Mouse (Mus musculus) urinary bladder, postnatal 36 days (tissue): Measurements from ENCODE around the gene Cdh11.

Experiments
- DNase-seq, 2 experiments: peaks; one replicate each; pipeline ENCODE4 v3.0.0; 2022; ENCODE audit warnings: low spot score in 2 of 2, mixed read lengths in 1 of 2

The Cdh11 gene

DNA sequence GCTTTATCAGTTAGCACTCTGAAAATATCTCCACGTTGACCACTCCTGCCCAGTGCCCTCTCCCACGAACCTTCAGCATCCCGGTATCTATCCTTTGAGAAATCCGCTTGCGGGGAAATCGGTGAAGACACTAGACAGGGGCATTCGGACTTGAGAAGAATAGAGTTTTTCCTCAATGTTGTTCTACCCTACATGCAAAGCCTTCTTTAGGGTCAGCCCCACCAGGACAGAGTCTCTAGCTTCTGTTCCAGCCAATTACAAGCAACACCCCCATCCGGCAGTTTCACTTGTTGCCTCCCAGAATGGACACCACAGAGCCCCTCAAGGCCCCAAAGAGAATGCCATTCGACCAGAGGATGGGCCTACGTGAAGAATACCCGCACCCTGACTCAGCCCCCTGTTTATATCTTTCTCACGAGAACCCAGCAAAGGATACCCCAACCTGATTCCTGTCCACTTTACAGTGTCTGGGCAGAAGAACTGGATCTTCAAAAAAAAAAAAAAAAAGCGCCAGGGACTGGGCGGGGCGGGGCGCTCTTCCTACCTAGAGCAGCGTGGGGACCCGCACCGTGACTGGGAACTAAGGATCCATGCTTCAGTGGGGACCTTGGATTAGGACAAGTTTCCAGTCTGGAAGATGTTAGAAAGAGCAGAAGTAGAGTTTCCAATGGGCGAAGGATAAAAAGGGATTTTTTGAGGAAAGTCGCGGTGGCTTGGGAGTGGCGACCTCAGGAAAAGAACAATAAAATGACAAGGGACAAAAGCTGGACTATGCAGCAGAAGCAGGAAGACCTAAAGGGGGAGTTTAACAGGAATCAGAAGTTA lies at the start of gene Cdh11:
Gene Cdh11 (minus strand): TSS at position 51 of the 825 bp plus-strand sequence.
- no peak for DNase-seq

DNA sequence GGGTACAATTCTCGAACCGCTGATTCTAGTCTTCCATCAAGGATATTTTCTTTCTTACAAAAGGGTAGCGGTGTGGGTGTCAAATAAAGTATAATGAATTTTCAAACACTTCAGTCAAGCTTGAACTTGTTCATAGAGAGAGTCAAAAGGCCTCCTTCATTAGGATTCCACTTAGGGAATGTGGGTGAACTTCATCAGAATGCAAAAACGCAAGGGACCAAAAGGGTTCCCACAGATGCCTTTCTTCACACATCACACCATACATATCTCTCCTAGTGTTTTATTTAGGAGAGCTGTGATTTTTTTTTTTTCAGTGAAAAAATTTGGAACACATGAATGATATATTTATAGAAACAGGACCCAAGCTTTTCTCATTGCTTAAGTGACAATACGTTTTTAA lies 28.5 kb upstream of the Cdh11 start:
- no peak for DNase-seq

DNA sequence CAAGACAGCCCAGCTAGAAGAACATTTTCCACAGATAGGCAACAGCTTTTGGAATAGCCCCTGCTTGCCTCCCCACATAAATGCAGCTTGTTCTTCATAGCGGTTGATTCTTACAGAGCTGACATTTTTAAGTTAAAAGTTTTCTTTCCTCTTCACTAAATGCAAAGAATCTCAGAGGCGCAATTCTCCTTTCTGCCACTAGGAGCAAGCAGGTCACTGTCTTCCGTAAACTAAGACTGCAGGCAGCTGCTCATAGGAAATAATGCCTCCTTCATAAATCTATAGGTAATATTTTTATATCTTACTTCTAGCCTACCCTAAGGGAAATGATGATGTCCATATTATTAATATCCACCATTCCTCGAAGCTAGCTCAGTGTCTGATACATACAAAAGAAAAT lies 4.9 kb upstream of the Cdh11 start:
- DNase-seq: no peak

- DNase-seq: no peak
Observed at GRCm38 (mm10) chr8:102786467-102787360, 1.3 kb upstream of the Cdh11 start.

DNA sequence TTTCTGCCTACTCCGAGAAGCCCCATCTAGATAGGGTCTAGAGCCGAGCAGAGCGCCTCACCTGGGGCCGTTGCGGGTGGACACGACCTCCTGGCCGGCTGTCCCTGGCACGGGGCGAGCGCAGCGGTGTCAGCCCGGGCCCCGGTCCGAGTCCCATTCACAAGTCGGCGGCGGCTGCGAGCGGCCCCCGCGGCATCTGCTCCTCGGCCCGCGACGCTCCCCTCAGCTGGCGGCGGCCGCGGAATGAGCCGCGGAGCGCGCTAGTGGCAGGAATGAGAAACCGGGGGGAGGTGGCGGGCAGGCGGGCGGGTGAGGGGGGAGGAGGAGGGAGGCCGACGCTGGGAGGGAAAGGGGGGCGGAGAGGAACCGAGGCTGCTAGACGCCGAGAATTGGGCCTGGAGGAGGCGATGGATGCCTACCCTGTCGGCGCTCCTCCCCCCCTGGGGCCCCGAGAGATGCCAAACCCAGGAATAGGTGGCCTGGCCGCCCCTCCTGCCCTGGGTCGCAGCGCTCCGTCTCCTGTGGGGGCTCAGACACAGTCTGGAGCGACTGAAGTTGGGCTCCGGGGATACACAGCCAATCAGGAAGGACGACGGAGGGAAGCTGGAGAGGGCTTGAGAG lies 497 bp downstream of the Cdh11 start:
- DNase-seq: peak; percentile 29 to 42

DNA sequence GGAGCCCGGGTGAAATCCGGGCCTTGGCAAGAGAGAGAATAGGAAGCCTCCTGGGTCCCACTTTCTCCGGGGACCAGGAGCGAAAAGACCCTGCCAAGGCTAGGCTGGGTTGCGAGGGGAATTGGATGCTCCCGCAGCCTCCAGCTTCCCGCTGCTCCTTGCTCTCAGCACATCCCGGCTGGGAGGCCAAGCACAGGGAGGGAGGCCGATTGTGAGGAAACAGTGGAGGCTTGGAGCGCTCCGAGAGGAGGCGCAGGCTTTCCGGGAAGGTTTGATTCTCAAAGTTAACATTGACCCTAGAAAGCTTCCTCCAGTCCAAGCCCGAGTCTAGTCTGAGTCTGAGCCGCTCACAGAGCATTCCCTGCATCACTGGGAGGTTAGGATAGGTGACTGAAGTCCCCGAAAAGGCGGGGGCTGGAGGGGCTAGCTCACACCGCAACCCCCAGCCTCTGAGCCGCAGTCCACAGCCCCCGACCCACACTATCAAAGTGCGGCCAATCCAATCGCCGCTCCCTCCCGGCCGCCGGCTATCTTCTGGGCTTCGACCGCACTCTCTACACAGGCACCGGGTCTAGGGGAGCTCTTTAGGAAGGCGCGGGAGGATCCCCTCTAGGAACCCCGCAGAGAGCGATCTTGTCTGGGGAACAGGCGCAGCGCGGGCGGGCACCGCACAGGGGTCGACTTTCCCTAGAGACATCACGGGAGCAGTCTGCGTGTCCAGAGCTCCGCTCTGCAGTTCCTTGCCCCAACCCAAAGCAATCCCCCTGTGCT lies 1.4 kb downstream of the Cdh11 start:
- peak; percentile 15 to 42 for DNase-seq

DNA sequence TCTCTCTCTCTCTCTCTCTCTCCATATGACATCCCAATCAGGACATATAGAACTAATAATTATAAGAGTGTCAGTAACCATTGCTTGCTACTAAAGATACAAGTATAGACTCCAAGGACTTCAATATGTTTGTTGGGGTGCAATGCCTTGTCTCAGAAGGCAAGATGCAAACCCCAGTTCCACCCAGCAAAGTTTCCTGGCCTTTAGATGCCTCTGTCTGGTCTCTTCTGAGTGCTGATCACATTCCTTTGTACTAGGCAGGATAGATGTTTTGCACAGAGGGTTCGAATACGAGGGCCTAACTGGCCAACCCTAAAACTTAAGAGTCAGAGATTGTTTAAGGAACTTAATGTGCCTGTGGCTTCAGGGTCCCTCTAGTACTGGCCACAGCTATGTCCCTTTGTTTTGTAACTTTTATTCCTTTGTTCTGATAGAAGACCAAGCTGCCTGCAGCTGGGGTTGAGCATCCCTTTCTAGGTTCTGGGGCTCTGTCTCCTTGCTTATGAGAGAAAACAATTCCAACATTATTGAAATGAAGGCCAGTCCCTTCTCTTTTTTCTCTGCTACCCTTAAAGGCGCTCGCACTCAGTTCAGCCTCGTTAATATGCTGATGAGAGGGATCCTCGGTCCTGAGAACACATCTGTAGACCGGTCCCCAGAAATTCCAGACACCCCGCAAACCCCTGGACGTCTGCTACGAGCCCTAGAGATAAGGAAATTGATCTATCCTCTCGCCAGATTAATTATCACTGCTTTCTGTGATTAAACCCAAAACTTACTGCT lies 2.5 kb downstream of the Cdh11 start:
- DNase-seq: no peak

DNA sequence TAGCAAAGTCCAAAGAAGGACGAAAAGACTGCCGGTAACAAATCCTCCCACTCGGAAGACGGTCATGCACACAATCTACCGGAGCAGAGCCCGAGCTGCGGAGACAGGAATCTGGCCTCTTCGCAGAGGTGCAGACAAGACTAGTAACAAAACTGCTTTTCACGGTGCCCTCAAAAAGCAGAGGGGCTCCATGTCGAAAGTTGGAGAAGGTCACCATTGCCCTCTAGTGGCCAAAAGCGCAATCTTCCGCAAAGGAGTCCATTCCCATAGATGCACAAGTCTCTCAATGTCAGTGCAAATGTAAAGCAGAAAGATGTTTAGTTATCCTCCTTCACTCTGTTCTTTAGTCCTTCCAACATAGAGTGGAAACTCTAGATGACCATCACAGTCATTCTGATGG lies 4.5 kb downstream of the Cdh11 start:
- DNase-seq: peak; percentile 41 to 47

- DNase-seq: no peak
Observed at GRCm38 (mm10) chr8:102774594-102774993, 10.8 kb downstream of the Cdh11 start.

DNA sequence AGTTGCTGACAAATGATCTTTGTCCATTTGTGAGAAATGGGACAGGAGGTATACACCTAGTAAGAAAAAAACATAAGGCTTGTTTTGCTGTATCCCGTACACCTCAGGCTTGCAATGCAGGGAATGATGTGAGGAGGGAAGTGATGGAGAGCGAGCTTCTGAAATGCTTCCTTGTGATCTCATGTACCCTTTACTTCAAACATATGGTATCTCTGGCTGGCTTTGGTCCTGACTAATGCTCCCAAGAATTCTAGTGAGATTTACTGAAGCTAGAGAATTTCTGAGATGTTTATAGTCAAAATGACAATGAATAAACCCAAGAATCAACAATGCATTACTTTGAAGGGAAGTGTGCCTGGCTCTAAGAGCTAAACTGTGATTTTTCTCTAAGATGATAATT lies 14.0 kb downstream of the Cdh11 start:
- no peak for DNase-seq

DNA sequence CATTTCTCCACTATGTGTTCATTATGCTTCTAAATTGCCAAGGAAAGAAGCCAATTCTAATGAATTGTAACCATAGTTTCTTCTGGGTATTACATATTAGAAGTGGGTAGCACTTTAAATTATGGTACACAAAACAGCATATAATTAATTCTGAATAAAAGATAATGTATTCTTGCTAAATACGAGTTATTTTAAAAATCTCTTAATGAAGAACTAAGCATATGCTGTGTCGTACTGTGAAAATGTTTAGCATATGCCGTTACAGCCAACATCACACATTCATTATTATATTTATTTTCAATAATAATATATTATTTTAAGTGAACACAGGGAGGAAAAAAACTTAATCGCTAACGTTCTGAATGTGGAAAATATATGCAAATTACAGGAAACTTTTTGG lies 31.6 kb downstream of the Cdh11 start:
- no peak for DNase-seq

DNA sequence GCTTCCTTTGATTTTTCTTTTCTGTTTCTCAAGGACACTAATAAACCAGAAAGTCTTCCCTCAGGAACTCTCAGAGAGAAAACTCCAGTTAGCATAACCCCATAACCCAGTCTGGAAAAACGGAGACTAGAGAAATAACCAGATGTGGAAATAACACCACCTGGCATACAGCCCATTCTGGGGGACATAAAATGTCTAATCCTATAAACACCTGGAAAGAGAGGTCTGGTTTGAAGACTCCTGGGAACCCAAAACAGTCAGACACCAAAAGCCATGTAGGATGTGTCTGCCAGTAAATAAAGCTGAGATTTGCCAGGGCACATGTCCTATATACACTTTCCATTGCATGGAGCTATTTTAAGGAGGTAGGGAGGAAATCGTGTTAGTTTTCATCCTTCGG lies 42.5 kb downstream of the Cdh11 start:
- no peak for DNase-seq

GRCm38 (mm10) chr8:102742008-102742591 lies 43.3 kb downstream of the Cdh11 start:
- DNase-seq: no peak

GRCm38 (mm10) chr8:102740963-102741362 lies 44.5 kb downstream of the Cdh11 start:
- no peak for DNase-seq

DNA sequence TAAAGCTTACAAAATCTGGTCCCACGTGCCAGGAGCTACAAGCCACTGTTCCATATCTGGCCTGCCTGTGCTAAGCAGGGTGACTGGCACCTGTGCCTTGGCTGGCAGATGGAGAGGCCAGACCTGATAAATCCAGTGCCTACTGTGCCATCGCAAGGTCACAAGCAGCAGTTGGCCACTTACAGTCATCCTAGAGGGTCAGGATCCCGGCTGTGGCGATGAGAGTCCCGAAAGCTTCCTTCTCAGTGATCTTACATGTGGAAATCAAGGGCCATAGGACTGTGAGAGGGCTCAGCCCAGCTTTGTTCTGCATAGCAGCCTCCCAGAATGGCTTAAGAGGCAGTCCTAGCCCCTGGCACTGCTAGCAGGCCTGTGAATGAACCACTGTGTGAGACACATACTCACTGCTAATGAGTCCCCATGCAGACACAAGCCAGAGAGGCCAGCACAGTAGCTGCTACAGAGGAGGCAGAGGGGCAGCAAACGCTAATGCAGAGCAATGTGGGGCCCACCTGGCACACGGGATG lies 46.4 kb downstream of the Cdh11 start:
- no peak for DNase-seq

DNA sequence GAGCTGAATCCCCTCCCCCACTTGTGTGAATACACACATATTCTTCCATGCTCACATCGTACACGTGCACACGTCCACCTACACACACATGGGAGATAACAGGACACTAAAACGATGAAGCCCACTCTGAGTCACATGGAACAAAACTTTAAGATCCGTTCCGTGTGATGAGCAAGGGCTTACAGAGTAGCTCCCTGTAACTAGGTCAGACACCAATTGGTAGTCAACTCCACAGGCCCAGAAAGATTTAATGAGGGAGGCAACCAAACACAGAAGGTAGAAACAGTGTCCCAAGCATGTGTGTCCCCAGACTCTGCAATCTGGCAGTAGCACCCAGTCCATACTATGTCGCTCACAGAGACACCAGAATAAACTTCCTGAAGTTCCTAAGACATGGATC lies 47.0 kb downstream of the Cdh11 start:
- no peak for DNase-seq

- no peak for DNase-seq
Observed at GRCm38 (mm10) chr8:102734419-102734818, 51.0 kb downstream of the Cdh11 start.

GRCm38 (mm10) chr8:102726206-102726935 lies 59.1 kb downstream of the Cdh11 start:
- DNase-seq: no peak

GRCm38 (mm10) chr8:102725496-102725895 lies 59.9 kb downstream of the Cdh11 start:
- DNase-seq: no peak
